Mouse (Mus musculus) stomach, postnatal 0 days (tissue): ENCODE measurements at regions not wholly inside any gene's neighbourhood (a gene's known extent, or its start where the extent isn't known, plus 50 kb on each side); places are given as distances from the start of the nearest gene placed in this dataset.

Experiments
- ATAC-seq: fragments of 200-750 bp; cut with Nextera tagmentation; 2 replicates; pipeline ENCODE4 v1.8.0; 2017; ENCODE audit not compliant: low FRiP score, low TSS enrichment
- DNase-seq: peaks from one replicate; pipeline ENCODE4 v3.0.0-alpha.2; 2016; ENCODE audit warnings: low spot score
- H3K27ac ChIP-seq: fragments of 300-500 bp; sonication (generic); replicated peaks from 2 replicates; pipeline ENCODE4 v1.5.1; 2014; ENCODE audit warnings: mild to moderate bottlenecking, control low read depth
- H3K27me3 ChIP-seq: fragments of 300-500 bp; sonication (generic); 2 replicates; pipeline ENCODE4 v1.6.1; 2014; ENCODE audit warnings: low read length; ENCODE audit not compliant: control insufficient read depth, insufficient read depth
- H3K36me3 ChIP-seq: fragments of 300-500 bp; sonication (generic); 2 replicates; pipeline ENCODE4 v1.6.1; 2014; ENCODE audit warnings: low read length, mixed read lengths; ENCODE audit not compliant: control insufficient read depth, insufficient read depth
- H3K4me1 ChIP-seq: fragments of 300-500 bp; sonication (generic); replicated peaks from 2 replicates; pipeline ENCODE4 v1.6.1; 2014; ENCODE audit warnings: antibody characterized with exemption; ENCODE audit not compliant: control insufficient read depth, insufficient read depth
- H3K4me2 ChIP-seq: fragments of 300-500 bp; sonication (generic); replicated peaks from 2 replicates; pipeline ENCODE4 v1.6.1; 2014; ENCODE audit warnings: low read depth, mild to moderate bottlenecking, control low read depth, moderate library complexity
- H3K4me3 ChIP-seq: fragments of 300-500 bp; sonication (generic); 2 replicates; pipeline ENCODE4 v1.5.1; 2014; ENCODE audit warnings: low read depth, low read length, control low read depth
- H3K9ac ChIP-seq: fragments of 300-500 bp; sonication (generic); 2 replicates; pipeline ENCODE4 v1.6.1; 2014; ENCODE audit warnings: mild to moderate bottlenecking, low read length, control low read depth, mixed read lengths
- H3K9me3 ChIP-seq: fragments of 300-500 bp; sonication (generic); 2 replicates; pipeline ENCODE4 v1.6.1; 2016; ENCODE audit warnings: low read length; ENCODE audit not compliant: control insufficient read depth
- CTCF ChIP-seq: IDR thresholded peaks from 2 replicates; pipeline ENCODE4 v1.5.1; 2016; ENCODE audit warnings: antibody characterized with exemption, low read depth, mild to moderate bottlenecking, moderate library complexity
- EP300 ChIP-seq: optimal IDR thresholded peaks from 2 replicates; pipeline ENCODE3; 2016; ENCODE audit warnings: antibody characterized with exemption
- WGBS: fragments of 180-500 bp; shearing (Covaris S2); extraction: QIAGEN DNeasy Blood & Tissue Kit; methylation state at CpG from one replicate; pipeline ENCODE4 v1.1.7; 2014; 5-methylcytosine and 5-hydroxymethylcytosine counted together

- TF ChIP-seq EP300, result no peak
- TF ChIP-seq CTCF, result 0 out of 2 replicates have a peak, but pooled peaks have one; percentile 4
- DNase-seq, result no peak
- no peak for ATAC-seq
- H3K27me3 ChIP-seq, result no peaks in the 10 kb centered on the region
- H3K4me1 ChIP-seq, result no peaks in the 10 kb centered on the region
- H3K4me2 ChIP-seq, result no peak overlapping the region
- H3K27ac ChIP-seq, result no peak overlapping the region
- no peaks in the 10 kb centered on the region for H3K9me3 ChIP-seq
- no peaks in the 10 kb centered on the region for H3K36me3 ChIP-seq
- no peak overlapping the region for H3K9ac ChIP-seq
- no peak overlapping the region for H3K4me3 ChIP-seq
- WGBS, result 88% methylated on average over 6 of the region's 6 CpGs
Observed at GRCm38 (mm10) chr9:41914611-41915010, 209.5 kb downstream of the Sorl1 start.

GRCm38 (mm10) chr9:41913911-41914310 lies 210.2 kb downstream of the Sorl1 start:
- Histone ChIP-seq H3K4me1 (no peaks in the 10 kb centered on the region), H3K9me3 (no peaks in the 10 kb centered on the region)

GRCm38 (mm10) chr9:41912482-41912881 lies 211.6 kb downstream of the Sorl1 start:
- no peaks in the 10 kb centered on the region for H3K36me3 ChIP-seq
- DNase-seq (no peak), ATAC-seq (no peak)
- no peak overlapping the region for H3K27ac ChIP-seq
- no peak overlapping the region for H3K4me3 ChIP-seq
- no peak overlapping the region for H3K9ac ChIP-seq
- no peaks in the 10 kb centered on the region for H3K9me3 ChIP-seq
- H3K27me3 ChIP-seq, result no peaks in the 10 kb centered on the region
- TF ChIP-seq CTCF (no peak), EP300 (no peak)
- H3K4me1 ChIP-seq, result no peaks in the 10 kb centered on the region
- H3K4me2 ChIP-seq, result no peak overlapping the region
- WGBS, result 77% methylated on average over 5 of the region's 5 CpGs

More at GRCm38 (mm10) chr9:41913911-41914310, 210.2 kb downstream of the Sorl1 start:
- DNase-seq, result no peak
- no peak for ATAC-seq
- WGBS, result 69% methylated on average over 3 of the region's 3 CpGs
- H3K27ac ChIP-seq, result no peak overlapping the region
- H3K4me3 ChIP-seq, result no peak overlapping the region
- H3K4me2 ChIP-seq, result no peak overlapping the region
- H3K27me3 ChIP-seq, result no peaks in the 10 kb centered on the region
- no peaks in the 10 kb centered on the region for H3K36me3 ChIP-seq
- TF ChIP-seq CTCF (no peak), EP300 (no peak)
- H3K9ac ChIP-seq, result no peak overlapping the region

GRCm38 (mm10) chr9:41900606-41900974 lies 223.5 kb downstream of the Sorl1 start:
- Histone ChIP-seq H3K36me3 (no peaks in the 10 kb centered on the region), H3K4me1 (no peaks in the 10 kb centered on the region; the same call in 1 of the 2 replicates), H3K4me3 (no peak overlapping the region), H3K27ac (no peak overlapping the region), H3K9me3 (no peaks in the 10 kb centered on the region), H3K27me3 (no peaks in the 10 kb centered on the region), H3K9ac (no peak overlapping the region), H3K4me2 (no peak overlapping the region)
- TF ChIP-seq EP300 (no peak), CTCF (no peak)
- DNase-seq, result no peak
- 84% methylated on average over 8 of the region's 8 CpGs for WGBS
- no peak for ATAC-seq

GRCm38 (mm10) chr9:41899766-41900605 lies 224.1 kb downstream of the Sorl1 start:
- no peaks in the 10 kb centered on the region for H3K27me3 ChIP-seq
- no peak for ATAC-seq
- no peaks in the 10 kb centered on the region for H3K36me3 ChIP-seq
- no peak overlapping the region for H3K9ac ChIP-seq
- WGBS, result 61% methylated on average over 11 of the region's 11 CpGs
- H3K4me3 ChIP-seq, result no peak overlapping the region
- H3K9me3 ChIP-seq, result no peaks in the 10 kb centered on the region
- TF ChIP-seq EP300 (no peak), CTCF (no peak)
- no peak overlapping the region for H3K4me2 ChIP-seq
- DNase-seq, result no peak
- H3K4me1 ChIP-seq, result no peaks in the 10 kb centered on the region; the same call in 1 of the 2 replicates
- H3K27ac ChIP-seq, result no peak overlapping the region

GRCm38 (mm10) chr9:41895106-41895505 lies 229.0 kb downstream of the Sorl1 start:
- Histone ChIP-seq H3K36me3 (no peaks in the 10 kb centered on the region), H3K4me3 (no peak overlapping the region), H3K4me2 (no peak overlapping the region), H3K9ac (no peak overlapping the region), H3K27me3 (no peaks in the 10 kb centered on the region), H3K4me1 (peaks cover 2% of the 10 kb centered on the region), H3K27ac (no peak overlapping the region), H3K9me3 (no peaks in the 10 kb centered on the region)
- 74% methylated on average over 5 of the region's 5 CpGs for WGBS
- ATAC-seq, result no peak
- DNase-seq, result no peak
- TF ChIP-seq EP300 (no peak), CTCF (no peak)
